8 mouse cellular contexts compared by ENCODE assay signal in genomic region chr15:6909669-6910068, GRCm38 (mm10). TPM values are rescaled to one million over a fixed set of nuclear protein-coding genes. Genes with fewer than 3 reads are reported as not detected.
DNase-seq lines count a peak whose midpoint lies in the region; ATAC-seq and TF ChIP-seq lines count a peak whose summit lies in the region.

No protein-coding gene starts in this region.

- TF ChIP-seq CTCF in heart, postnatal 0 days (IDR thresholded peaks at IDR 0.05; ENCODE audit: low read depth), result peak; percentile 99
- TF ChIP-seq CTCF in liver, embryonic 14.5 days (IDR thresholded peaks at IDR 0.05; ENCODE audit: low read depth), result peak; percentile 90

- H3K36me3 ChIP-seq in forebrain, embryonic 13.5 days (ENCODE audit: poor library complexity, severe bottlenecking), result no peaks in the 10 kb centered on the region
- no peaks in the 10 kb centered on the region for H3K36me3 ChIP-seq in heart, postnatal 0 days (replicated peaks; ENCODE audit: control insufficient read depth, insufficient read depth, low read length)
- H3K36me3 ChIP-seq in liver, embryonic 14.5 days (replicated peaks; ENCODE audit: control insufficient read depth, insufficient read depth, low read depth), result no peaks in the 10 kb centered on the region
- no peaks in the 10 kb centered on the region for H3K36me3 ChIP-seq in neural tube, embryonic 11.5 days (ENCODE audit: control insufficient read depth, insufficient read depth, low read length)
- no peaks in the 10 kb centered on the region for H3K36me3 ChIP-seq in stomach, embryonic 16.5 days (ENCODE audit: control insufficient read depth, insufficient read depth, low read length)

- ATAC-seq in forebrain, embryonic 13.5 days, result peak; percentile 93
- ATAC-seq in heart, postnatal 0 days (ENCODE audit: insufficient read depth, low read depth), result peak; percentile 88
- ATAC-seq in liver, embryonic 14.5 days (ENCODE audit: insufficient read depth), result peak; percentile 53; the same call in 1 of the 2 replicates
- peak; percentile 93 for ATAC-seq in neural tube, embryonic 11.5 days (ENCODE audit: insufficient read depth, low FRiP score, low TSS enrichment)
- peak; percentile 92; the same call in 1 of the 2 replicates for ATAC-seq in stomach, embryonic 16.5 days (ENCODE audit: insufficient read depth, low FRiP score)

- H3K27me3 ChIP-seq in forebrain, embryonic 13.5 days, result no peaks in the 10 kb centered on the region
- peaks cover 8% of the 10 kb centered on the region for H3K27me3 ChIP-seq in heart, postnatal 0 days (ENCODE audit: control insufficient read depth, insufficient read depth, low read length)
- H3K27me3 ChIP-seq in liver, embryonic 14.5 days (ENCODE audit: control insufficient read depth, insufficient read depth, low read length), result no peaks in the 10 kb centered on the region
- H3K27me3 ChIP-seq in neural tube, embryonic 11.5 days (ENCODE audit: control insufficient read depth, insufficient read depth, low read length), result no peaks in the 10 kb centered on the region
- H3K27me3 ChIP-seq in stomach, embryonic 16.5 days (ENCODE audit: control insufficient read depth, insufficient read depth, low read length), result no peaks in the 10 kb centered on the region

- peak overlapping the region; percentile 24 for H3K4me2 ChIP-seq in forebrain, embryonic 13.5 days
- H3K4me2 ChIP-seq in heart, postnatal 0 days (ENCODE audit: low read depth, low read length), result peak overlapping the region; percentile 37; the same call in 1 of the 2 replicates
- no peak overlapping the region for H3K4me2 ChIP-seq in liver, embryonic 14.5 days (ENCODE audit: low read depth)
- no peak overlapping the region for H3K4me2 ChIP-seq in neural tube, embryonic 11.5 days (ENCODE audit: low read depth)
- H3K4me2 ChIP-seq in stomach, embryonic 16.5 days (ENCODE audit: low read depth, low read length), result no peak overlapping the region

- H3K4me3 ChIP-seq in forebrain, embryonic 13.5 days, result no peak overlapping the region
- H3K4me3 ChIP-seq in heart, postnatal 0 days (ENCODE audit: low read depth, low read length), result no peak overlapping the region
- H3K4me3 ChIP-seq in liver, embryonic 14.5 days (ENCODE audit: insufficient read depth in 1 of 2, low read depth in 2 of 2, low read length in 2 of 2), result no peak overlapping the region
- no peak overlapping the region for H3K4me3 ChIP-seq in neural tube, embryonic 11.5 days (ENCODE audit: low read depth, low read length)
- H3K4me3 ChIP-seq in stomach, embryonic 16.5 days (replicated peaks; ENCODE audit: low read length), result no peak overlapping the region

- H3K27ac ChIP-seq in forebrain, embryonic 13.5 days, result no peak overlapping the region
- no peak overlapping the region for H3K27ac ChIP-seq in heart, postnatal 0 days (ENCODE audit: low read depth)
- H3K27ac ChIP-seq in liver, embryonic 14.5 days, result no peak overlapping the region
- H3K27ac ChIP-seq in neural tube, embryonic 11.5 days (ENCODE audit: low read depth, low read length), result no peak overlapping the region
- no peak overlapping the region for H3K27ac ChIP-seq in stomach, embryonic 16.5 days (ENCODE audit: low read length)

- no peaks in the 10 kb centered on the region for H3K9me3 ChIP-seq in forebrain, embryonic 13.5 days (replicated peaks)
- no peaks in the 10 kb centered on the region for H3K9me3 ChIP-seq in heart, postnatal 0 days (replicated peaks; ENCODE audit: control insufficient read depth, low read length)
- no peaks in the 10 kb centered on the region for H3K9me3 ChIP-seq in liver, embryonic 14.5 days (ENCODE audit: control insufficient read depth, low read length)
- H3K9me3 ChIP-seq in neural tube, embryonic 11.5 days (ENCODE audit: control insufficient read depth, low read length), result no peaks in the 10 kb centered on the region
- H3K9me3 ChIP-seq in stomach, embryonic 16.5 days (replicated peaks; ENCODE audit: control insufficient read depth, low read length), result no peaks in the 10 kb centered on the region

- DNase-seq in CD4-positive, CD25-positive, alpha-beta regulatory T cell, adult 2 months (ENCODE audit: low read depth, low spot score), result peak; percentile 70
- DNase-seq in c-Kit-positive CD71-negative TER-119-negative erythroid progenitor cells, embryonic 14.5 days (ENCODE audit: low read depth), result peak; percentile 74
- DNase-seq in heart, postnatal 0 days (ENCODE audit: low spot score), result peak; percentile 89
- peak; percentile 84 to 94 for DNase-seq in kidney, postnatal 36 days
- DNase-seq in liver, embryonic 14.5 days (ENCODE audit: low read depth in 3 of 3, low spot score in 3 of 3), result peak; percentile 24 to 42 (median 41)
- DNase-seq in neural tube, embryonic 11.5 days (ENCODE audit: low spot score), result peak; percentile 91

- TF ChIP-seq EP300 in heart, postnatal 0 days (IDR thresholded peaks at IDR 0.05; ENCODE audit: low read depth), result peak; percentile 47; the same call in 1 of the 2 replicates
- no peak for TF ChIP-seq EP300 in liver, embryonic 14.5 days (IDR thresholded peaks at IDR 0.05; ENCODE audit: low read depth)

- no peak overlapping the region for H3K9ac ChIP-seq in forebrain, embryonic 13.5 days
- H3K9ac ChIP-seq in heart, postnatal 0 days (replicated peaks; ENCODE audit: low read depth, low read length), result no peak overlapping the region
- no peak overlapping the region for H3K9ac ChIP-seq in liver, embryonic 14.5 days (replicated peaks)
- no peak overlapping the region for H3K9ac ChIP-seq in neural tube, embryonic 11.5 days (ENCODE audit: low read length)
- peak overlapping the region; percentile 2; the same call in 1 of the 2 replicates for H3K9ac ChIP-seq in stomach, embryonic 16.5 days (ENCODE audit: low read length)

- WGBS in forebrain, embryonic 13.5 days, result 1% methylated on average over 11 of the region's 11 CpGs
- 3% methylated on average over 11 of the region's 11 CpGs for WGBS in heart, postnatal 0 days
- 2% methylated on average over 11 of the region's 11 CpGs for WGBS in liver, embryonic 14.5 days (ENCODE audit: insufficient replicate concordance)
- 5% methylated on average over 11 of the region's 11 CpGs for WGBS in neural tube, embryonic 11.5 days
- WGBS in stomach, embryonic 16.5 days, result 3% methylated on average over 11 of the region's 11 CpGs

- no peaks in the 10 kb centered on the region for H3K4me1 ChIP-seq in forebrain, embryonic 13.5 days
- H3K4me1 ChIP-seq in heart, postnatal 0 days (ENCODE audit: control insufficient read depth, insufficient read depth), result 0 out of 2 replicates have a peak, but pooled peaks cover 6% of the 10 kb centered on the region
- H3K4me1 ChIP-seq in liver, embryonic 14.5 days (replicated peaks; ENCODE audit: control insufficient read depth in 2 of 2, insufficient read depth in 2 of 2, low read length in 1 of 2), result no peaks in the 10 kb centered on the region; a peak in 2 of 4 replicates
- H3K4me1 ChIP-seq in neural tube, embryonic 11.5 days (ENCODE audit: control insufficient read depth, insufficient read depth, low read length), result no peaks in the 10 kb centered on the region
- no peaks in the 10 kb centered on the region for H3K4me1 ChIP-seq in stomach, embryonic 16.5 days (ENCODE audit: control insufficient read depth, insufficient read depth, low read length)

RNA-seq across cellular contexts. Expression of gene Osmr, which starts 34.9 kb away (rescaled TPM):
- 0.59 and 0.75 TPM in 2 replicates for polyA plus RNA-seq in forebrain, embryonic 13.5 days (2015; fragmentation: Nextera tagmentation; extraction: Ambion mirVana)
- total RNA-seq in heart, postnatal 0 days (2014; rRNA removed; ENCODE audit: low replicate concordance), result 5.5 and 12.4 TPM in 2 replicates
- polyA plus RNA-seq in heart, postnatal 0 days (2015; fragmentation: Nextera tagmentation; extraction: Ambion mirVana), result 2.5 and 2.6 TPM in 2 replicates
- 0.06 and 0.17 TPM in 2 replicates for polyA plus RNA-seq in liver, embryonic 14.5 days (2012; rRNA removed)
- polyA plus RNA-seq in liver, embryonic 14.5 days (2014; fragmentation: Nextera tagmentation; extraction: Ambion mirVana), result 0.13 and 0.28 TPM in 2 replicates
- 0.57 and 0.65 TPM in 2 replicates for polyA plus RNA-seq in neural tube, embryonic 11.5 days (2014; fragmentation: Nextera tagmentation; extraction: Ambion mirVana)
- polyA plus RNA-seq in stomach, embryonic 16.5 days (2015; fragmentation: Nextera tagmentation; extraction: Ambion mirVana), result 2.2 and 2.5 TPM in 2 replicates

Comparison
In these comparisons a context has a peak if more than half of its experiments do, and no peak if none do; other contexts are left out.
1. DNase-seq: peak in every context shown above with its lines; median percentile 91 in neural tube, embryonic 11.5 days; 89 in heart, postnatal 0 days; 89 in kidney, postnatal 36 days; 74 in c-Kit-positive CD71-negative TER-119-negative erythroid progenitor cells, embryonic 14.5 days; 70 in CD4-positive, CD25-positive, alpha-beta regulatory T cell, adult 2 months; 41 in liver, embryonic 14.5 days.
2. H3K4me2 ChIP-seq: peak in forebrain, embryonic 13.5 days (single experiment) and heart, postnatal 0 days (single experiment); none in liver, embryonic 14.5 days (single experiment), neural tube, embryonic 11.5 days (single experiment) and stomach, embryonic 16.5 days (single experiment).
3. Peak in every context shown above with its lines, with median percentiles within 50 percentile points of each other: ATAC-seq.